Mouse (Mus musculus) kidney, adult 18-20 months (tissue): ENCODE data around the gene Col15a1.

Source experiments
- DNase-seq: peaks from one replicate; pipeline ENCODE4 v3.0.0; 2021

Col15a1 gene

DNA sequence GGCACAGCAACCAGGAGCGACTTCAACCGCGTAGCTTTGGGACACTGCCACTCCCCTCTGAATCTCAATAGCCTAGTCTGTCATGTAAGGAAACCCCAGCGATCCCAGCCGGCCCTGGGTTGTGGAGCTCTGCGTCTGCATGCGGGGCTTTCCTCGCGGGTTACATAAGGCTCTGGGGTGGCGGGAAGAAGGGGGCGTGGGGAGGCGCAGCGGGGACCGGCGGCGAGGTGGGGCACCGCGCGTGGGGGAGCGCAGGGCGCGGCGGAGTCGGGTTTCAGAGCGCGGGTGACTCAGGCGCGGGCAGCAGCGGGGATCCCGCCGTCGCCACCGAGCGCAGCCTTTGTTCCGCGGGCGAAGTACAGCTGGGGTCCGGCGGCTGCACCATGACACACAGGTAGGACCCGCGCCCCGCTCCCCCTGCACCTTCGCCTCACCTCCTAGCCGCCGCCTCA is at the start of gene Col15a1:
TSS of gene Col15a1 (plus strand) at position 193 of the 452 bp plus-strand sequence.
- DNase-seq: no peak

DNA sequence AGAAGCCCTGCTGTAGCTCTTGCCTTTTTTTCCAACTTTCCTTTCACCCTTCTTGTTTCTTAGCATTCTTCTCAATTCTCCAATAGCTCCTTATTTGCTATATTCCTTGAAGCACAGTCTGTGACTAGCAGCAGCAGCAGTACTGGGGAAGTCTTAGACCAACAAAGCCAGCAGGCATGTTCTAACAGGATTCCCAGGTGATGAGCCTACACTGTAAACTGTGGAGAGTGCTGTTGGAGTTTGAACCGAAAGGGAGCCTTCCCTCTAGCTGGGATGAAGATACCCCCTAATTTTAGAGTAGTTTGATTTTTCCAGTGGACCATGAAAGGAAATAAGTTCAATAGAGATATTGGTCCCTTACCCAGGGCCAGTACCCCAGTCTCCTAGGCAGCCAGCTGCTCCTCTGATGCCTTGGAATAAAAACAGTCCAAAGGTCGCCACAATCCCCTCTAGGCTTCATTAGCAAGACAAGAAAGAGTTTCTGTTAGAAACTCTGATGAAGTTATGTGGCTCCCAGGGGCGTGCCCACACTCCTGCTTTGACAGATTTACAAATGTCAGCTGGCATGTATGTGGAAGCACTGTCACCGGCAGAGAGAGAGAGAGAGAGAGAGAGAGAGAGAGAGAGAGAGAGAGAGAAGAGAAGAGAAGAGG is 46.7 kb upstream of the Col15a1 start:
- no peak for DNase-seq

DNA sequence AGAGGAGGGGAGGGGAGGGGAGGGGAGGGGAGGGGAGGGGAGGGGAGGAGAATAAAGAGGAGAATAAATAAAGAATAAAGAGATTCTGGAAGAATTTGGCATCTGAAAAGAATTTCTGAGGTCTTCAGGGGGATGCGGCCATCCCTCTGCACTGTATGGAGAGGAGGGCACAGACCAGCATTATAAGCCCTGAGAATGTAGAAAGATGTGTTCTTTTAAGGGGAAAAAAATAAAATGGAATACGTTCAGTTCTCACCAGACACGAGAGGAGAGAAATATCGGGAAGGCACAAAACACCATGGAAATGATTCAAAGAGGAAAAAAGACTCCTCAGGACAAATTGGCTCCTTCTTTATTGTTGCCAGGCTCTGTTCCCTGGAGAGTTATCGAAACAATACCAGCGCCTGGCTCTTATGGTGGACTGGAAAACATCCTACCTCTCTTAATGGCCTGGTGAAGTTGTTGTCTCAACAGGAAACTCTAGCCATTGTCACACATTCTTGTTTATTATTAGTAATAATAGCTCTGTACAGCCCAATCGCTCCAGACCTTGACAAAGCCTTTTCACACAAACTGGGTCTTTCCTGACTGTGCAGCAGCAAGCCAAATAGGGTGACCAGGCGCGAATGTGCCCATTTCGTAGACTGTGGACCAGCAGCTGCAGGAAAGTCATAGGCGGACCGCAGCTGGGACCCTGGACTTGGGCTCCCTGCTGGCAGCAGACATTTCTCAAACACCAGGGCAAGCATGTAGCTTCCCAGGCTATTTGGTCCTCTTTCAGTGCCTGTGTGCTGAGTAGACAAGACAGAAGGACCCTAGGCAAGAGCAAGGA is 46.0 kb upstream of the Col15a1 start:
- DNase-seq: no peak

DNA sequence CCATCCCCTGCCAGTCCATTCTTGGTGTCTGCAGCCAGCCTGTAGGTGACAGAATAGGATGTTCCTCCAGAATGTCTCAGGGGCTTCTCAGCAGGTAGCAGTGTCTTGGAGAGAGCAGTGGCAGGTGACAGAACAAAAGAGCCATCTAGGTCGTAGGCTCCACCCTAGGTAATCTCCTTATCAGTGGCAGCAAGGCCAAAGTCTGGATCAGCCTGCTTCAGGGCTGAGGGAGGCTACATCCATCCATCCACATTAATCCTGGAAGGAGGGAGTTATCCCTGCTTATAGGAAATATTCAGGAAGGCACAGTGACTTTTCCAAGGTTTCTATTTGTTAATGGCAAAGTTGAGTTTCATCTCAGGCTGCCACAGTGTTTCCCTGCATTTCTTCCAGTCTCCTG is 35.6 kb upstream of the Col15a1 start:
- no peak for DNase-seq

DNA sequence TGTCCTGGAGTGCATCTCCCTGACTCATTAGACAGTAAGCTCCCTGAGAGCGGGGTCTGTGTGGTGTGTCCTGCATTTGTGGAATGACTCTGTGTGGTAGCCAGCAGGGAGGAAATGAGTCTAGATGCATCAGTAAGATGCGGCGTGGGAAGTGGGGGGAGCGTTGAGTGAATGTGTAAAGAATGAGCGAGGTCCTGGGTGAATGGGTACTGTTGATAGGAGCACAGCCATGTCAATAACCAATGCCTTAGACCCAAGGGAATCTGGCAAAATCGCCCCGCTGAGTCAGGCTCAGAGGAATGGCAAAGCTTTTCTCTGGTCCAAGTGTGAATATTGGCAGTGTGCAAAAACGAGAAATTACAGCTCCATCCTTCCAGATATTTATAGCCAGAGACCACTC is 30.9 kb upstream of the Col15a1 start:
- DNase-seq: no peak

DNA sequence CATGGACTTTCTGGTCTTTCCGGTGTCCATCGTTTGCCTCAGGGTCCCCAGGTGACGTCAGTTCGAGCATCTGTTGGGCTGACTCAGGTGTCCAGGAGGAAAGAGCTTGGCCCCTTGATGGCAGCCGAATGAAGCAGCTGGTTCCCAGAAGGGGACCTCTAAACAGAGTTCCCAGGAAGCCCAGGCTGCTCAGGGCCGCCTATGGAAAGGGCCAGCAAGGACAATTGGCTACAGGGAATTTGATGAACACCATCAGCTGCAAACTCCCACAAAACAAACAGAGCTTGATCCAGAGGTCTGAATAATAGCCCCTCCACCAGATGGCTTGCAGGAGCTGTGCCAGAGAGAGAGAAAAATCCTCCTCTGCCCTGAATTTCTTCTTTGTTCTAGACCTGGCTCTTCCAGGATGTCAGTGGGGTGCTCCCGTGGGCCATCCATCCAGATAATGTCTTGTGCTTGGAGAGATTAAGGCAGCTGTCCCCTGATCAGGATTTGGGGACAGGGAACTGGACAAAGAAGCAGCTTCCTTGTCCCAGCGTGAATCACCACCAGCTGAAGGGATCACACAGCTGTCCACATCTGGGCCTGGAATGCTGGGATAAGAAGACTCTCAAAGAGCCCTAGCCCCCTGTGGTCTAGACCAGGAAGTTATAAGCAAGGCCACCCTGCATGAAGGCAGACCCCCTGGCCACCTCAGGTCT is 29.6 kb upstream of the Col15a1 start:
- DNase-seq: no peak

DNA sequence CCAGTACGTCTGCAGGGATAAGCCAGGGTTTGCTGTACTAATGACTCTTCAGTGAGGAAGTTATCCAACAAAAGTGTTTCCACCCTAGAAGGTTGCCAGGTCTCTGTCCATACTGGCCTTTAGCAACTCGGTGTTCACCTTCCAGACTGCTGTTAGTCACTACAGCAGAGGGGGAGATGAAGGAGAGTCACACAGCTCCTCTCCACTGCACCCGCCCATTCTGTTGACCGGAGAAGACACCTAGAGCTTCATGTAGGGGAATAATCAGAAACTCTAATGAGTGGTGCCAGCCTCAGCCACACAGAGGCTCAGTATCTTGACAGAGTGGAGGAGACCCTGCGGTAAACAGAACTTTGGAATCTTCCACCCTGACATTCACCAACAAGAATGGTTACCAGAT is 28.4 kb upstream of the Col15a1 start:
- DNase-seq: no peak

DNA sequence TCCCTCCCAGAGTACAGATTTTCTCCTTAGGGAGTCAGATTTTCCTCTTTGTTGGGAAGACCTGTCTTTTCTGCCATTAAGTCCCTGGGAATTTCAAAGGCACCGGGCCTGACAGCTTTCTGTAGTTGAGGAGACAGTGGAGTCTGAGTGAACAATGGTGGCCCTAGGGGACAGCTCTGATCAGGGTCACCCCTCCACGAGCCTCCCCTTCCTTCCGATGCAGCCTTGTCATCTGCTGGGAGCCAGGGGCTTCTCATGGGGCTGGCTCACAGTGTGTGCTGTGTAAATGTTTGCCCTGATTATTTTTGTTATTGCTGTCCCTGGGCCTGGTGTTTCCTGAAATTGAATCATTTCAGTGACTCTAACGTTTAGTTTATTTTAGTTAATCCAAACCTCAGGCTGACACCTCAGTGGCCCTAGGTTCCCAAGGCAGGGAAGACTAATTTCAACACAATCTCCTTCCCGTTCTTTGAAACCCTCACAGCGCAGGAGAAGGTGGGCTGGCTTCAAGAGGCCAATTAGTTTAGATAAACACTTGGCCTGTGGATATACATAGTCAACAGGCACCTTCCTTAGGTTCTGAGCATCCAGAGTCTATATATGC is 23.8 kb upstream of the Col15a1 start:
- no peak for DNase-seq

DNA sequence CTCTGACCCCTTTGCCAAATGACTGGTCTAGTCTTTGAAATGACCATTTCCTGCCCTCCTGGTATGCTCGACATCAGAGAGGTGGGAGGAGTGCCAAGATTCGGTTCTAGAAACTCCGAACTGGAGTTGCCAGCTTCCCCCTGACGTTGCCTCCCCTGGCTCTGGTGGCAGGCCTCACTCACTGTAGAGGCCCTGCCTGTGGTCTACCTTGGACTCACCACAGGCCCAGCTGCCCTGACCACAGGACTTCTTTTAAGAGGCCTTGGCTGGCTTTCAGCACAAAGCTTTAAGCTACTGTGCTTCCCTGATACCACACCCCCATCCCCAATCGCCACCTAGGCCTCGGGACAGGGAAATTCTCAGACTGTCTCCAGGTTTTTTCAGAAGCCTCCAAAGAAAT is 21.4 kb upstream of the Col15a1 start:
- no peak for DNase-seq

DNA sequence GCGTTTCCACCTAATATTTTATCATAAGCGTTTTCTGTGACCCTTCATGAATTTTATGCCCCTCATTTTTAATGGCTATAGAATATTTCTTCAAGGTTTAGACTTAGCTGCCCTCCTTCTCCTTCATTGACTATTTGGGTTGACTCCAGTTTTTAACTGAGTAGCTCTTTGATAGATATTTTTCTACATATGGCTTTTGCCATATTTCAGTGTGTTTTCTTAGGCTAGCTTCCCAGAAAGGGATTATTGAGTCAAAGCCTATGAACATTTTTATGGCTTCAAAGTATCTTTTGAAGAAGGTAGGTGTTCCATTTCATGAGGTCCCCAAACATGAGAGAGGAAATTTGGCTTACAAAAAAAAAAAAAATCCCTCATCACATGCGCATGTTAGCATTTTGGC is 11.8 kb upstream of the Col15a1 start:
- no peak for DNase-seq

DNA sequence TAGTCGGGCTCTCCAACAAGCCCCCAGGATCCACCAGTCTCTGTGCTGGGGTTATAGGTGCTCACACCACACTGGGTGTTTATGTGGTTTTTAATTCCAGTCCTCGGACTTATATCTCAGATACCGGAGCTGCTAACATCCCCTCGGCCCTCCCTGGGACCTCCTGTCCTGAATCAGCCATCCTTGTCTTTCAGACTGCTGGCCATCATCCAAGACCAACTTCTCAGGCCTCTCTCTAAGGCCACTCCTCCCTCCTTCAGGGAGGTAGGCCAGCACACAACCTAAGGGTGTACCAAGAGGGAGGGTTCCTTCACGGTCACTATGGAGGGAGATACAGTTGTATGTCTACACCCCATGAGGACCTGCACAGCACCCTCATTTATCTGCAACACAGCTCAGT is 4.3 kb upstream of the Col15a1 start:
- DNase-seq: no peak

DNA sequence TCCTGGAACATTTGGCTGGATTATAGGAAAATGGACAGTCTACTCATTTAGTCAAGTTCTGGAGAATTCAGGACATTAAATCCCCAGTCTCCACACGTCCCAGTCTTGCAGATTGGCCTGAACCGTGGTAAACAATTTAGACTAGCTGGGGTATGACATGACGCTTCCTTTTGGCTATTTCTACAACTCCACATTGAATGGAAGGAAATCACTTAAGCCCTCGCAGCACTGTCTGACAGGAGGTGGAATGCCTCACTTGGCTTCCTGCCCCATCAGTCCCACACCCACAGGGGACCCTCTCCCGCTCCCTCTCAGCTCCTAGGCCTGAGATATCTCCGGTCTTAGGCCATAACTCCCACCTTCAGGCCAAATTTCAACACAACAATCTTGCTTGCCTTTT is 2.1 kb upstream of the Col15a1 start:
- no peak for DNase-seq

DNA sequence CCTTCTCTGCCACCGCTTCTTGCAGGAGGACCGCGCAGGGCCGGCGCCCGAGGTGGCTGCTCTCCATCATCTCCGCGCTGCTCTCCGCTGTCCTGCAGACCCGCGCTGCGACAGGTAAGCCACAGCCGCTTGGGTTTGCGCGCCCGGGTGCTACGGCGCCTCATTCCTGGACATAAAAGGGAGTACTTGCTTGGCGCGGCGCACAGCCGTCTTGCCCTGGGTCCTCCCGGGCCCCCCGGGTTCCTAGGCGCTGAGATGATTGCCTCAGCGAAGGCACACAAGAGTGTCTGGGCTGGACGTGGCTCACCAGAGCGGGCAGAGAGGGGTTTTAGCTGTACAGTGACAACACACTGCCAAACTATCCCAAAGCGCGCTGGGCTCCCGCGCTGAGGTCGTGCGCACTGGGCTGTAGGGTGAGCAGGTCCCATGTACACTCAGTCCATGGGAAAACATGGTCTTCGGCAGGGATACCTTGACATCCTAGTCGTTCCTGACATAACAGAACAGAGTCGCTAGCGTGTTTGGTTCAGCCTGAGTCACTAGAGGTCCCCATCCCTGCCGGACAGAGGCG is 545 bp downstream of the Col15a1 start:
- no peak for DNase-seq

DNA sequence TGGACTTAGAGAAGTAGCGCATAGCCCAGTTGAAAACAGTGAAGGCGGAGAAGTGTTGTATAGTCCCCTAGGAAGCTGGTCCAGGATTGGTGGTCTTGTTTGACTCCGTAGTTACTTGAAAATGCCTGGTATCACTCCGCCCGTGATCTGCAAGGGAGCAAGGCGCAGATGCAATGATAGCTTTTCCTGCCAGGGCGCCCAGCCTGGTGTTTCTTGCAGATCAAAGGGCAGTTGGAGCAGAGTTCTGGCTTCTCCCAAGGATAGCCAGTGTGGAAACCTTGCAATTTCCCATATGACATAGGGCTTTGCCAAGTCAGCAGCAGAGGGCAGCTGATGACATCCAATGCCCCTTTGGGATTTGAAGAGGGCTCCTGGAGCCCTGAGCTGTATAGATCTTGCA is 1.5 kb downstream of the Col15a1 start:
- DNase-seq: no peak

DNA sequence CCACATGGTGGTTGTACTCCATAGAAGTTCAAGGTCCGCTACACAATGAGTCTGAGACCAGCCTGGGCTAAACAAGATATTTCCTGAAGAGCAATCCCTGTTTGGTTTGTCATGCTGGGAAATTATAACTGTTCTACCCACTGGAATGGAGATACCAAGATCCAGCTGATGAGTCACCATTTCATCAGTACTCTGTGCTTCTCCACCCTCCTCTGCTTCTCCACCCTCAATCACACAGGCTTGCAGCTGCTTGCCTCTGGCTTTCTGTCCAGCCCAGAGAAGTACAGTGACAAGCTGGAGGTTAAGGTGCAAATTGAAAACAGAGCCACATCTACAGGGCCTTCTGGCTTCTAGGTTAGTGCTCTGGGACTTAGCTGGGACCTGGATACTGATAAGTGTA is 10.9 kb downstream of the Col15a1 start:
- no peak for DNase-seq

DNA sequence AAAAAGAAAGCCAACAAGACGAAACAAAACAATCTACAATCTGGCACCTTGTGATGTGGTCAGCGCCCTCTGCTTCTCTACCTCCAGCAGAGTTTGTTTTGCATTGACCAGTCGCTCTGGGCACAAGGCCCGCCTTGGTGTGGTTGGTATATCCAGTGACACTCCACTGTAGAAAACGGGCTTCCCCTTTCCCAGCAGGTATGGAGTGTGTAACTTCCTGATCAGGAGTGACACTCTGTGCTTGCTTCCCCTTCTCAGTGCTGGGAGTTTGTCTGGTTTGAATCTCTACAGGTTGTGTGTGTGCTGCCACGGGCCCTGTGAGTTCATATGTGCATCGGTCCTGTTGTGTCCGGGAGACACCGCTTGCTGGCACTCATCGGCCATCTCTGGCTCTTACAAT is 11.4 kb downstream of the Col15a1 start:
- DNase-seq: no peak

DNA sequence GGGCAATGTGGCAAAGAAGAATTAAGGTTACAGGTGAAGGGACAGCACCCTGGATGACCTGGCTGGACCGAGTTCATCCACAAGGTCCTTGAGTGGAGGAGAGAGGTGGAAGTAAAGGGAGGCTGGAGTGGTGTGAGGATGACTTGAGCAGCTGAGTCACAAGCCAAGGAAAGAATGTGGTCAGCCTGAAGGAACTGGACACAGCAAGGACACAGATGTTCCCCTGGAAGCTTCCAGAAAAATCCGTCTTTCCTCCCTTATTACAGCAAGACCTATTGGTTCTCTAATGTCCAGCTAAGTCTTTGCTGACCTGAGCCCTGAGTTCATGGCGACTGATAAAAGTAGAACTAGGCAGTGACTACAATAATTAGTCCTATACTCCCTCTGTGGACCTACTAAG is 12.6 kb downstream of the Col15a1 start:
- DNase-seq: no peak

DNA sequence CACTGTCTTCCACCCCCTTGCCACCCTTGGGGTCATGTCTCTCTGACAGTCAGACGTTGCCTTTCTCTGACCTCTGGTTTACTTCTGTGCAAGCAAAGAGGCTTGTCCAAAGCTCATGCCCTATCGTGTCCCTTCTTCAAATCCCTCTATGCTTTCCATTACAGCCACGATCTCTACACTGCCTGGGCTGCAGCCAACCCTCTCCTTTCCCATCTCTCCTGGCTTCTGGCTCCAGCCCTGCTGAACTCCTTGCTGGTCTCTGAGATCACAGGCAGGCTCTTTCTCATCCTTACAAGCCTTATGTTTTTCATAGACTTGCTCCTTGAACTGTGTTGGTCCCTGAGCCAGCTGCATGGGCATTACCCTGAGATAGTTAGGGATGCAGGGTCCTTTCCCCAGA is 14.2 kb downstream of the Col15a1 start:
- no peak for DNase-seq

DNA sequence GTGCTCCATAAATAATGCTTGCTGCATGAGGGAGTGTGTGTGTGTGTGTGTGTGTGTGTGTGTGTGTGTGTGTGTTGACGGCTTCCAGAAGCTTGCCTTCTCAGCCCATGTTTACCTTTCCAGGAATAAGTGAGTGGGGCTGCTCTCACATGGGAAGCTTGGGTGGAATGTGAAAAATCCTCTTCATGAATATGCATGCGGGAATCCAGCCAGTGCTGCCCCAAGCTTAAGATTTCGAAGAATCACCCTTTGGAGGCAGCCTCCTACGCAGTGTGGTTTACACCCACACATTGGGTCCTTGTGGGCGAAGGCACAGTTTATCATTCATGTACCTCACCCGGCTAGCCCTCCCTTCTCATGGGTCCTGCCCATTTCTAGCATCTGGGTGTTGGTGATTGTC is 18.0 kb downstream of the Col15a1 start:
- DNase-seq: peak; percentile 68

DNA sequence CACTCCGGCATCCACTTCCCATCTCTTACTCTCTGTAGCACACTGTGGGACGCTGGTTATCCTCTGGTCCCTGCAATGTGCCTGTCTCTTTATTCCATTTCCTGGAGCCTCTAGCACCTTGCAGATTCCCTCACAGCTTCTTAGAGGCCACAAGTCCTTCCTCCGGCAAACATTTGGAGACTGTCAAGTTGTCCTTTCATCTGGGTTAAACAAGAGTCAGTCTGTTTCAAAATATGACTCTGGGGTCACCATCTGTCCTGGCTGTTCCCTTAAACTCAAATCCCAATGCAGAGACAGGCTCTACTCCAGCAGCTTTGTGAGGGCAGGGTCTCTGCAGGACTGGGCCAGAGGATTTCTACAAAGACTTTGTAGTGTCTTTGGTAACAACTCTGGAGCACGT is 19.1 kb downstream of the Col15a1 start:
- no peak for DNase-seq

DNA sequence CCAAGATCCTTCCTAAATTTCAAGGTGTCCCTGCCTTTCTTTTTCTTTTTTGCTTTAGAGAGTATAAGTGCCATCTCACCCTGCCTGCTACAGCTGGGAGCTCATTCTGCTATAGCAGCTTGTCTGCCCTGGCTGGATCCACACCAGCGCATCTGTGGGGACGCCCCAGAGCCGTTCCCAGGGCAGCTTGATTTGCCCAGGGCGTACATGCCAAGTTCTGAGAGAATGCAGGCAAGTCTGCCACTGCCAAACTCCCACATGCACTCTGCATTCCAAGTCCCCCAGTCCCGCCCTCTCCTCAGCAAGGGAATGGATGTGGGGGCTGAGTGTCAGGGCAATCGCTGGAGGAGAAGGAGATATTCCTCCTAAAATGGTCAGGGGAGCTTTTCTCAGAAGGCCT is 19.8 kb downstream of the Col15a1 start:
- DNase-seq: no peak

DNA sequence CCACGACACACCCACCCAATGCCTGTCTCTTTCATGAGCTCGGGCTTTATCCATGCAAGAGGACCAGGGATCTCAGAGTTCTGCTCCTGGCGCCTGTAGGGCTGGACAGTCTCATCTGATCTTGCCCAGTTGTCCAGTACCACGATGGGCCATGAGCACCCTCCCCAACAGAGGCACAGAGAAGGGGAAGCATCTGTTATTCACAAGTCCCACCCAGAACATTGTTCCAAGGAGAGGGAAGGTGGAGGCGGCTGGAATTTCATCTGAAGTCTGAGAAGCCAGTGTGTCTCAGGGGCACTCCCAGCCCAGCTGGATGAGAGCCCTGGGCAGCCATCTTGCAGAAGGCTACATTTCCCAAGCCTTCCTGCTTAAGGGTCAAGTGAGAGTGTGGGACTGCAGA is 21.0 kb downstream of the Col15a1 start:
- no peak for DNase-seq

DNA sequence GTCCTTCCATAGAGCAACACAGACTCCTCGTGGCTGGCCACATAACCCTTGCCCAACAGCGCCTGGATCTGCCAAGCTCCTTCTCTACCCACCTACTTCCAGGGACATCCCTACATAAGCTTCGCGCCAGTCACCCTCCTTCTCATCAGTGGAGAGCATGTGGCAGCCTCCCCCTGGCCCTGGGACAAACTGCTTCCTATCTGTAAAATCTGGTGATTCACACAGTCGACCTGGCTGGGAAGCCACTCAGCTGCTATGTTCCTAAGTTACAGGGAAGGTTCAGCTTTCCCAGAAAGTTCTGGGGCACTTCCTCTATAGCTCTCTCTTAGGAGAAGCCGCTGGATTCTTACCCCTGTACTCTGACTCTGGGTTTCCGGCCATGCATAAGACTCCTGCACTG is 22.5 kb downstream of the Col15a1 start:
- DNase-seq: no peak
